Mouse (Mus musculus) regulatory T cell (primary cell): ENCODE data around the gene Parp16.

ENCODE experiments used
- in situ Hi-C: fragments of 300-600 bp; cut with MboI, MseI; formaldehyde crosslinking; loops from one replicate; pipeline ENCODE4 v1.15.1; 2025; ENCODE audit warnings: high pct_unique_total_duplicates

Gene Parp16

DNA sequence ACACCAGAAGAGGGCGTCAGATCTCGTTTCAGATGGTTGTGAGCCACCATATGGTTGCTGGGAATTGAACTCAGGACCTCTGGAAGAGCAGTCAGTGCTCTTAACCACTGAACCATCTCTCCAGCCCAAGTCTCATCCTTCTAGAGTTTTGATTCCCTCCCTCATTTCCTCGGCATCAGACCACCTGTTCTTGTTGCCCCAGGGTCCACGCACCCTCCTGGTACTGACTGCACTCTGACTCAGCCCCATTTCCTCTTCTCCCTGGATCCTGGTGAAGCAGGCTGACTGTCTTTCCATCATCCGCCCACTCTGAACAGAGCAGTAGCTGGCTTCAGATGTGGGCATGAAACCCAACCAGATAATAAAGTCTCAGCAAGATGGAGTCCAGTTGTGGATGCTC is 46.8 kb downstream of the Parp16 start:
- in situ Hi-C loops, result loop anchor here (10.0 kb wide), 1 partner anchor 1737 kb away; no protein-coding TSS in a partner anchor

DNA sequence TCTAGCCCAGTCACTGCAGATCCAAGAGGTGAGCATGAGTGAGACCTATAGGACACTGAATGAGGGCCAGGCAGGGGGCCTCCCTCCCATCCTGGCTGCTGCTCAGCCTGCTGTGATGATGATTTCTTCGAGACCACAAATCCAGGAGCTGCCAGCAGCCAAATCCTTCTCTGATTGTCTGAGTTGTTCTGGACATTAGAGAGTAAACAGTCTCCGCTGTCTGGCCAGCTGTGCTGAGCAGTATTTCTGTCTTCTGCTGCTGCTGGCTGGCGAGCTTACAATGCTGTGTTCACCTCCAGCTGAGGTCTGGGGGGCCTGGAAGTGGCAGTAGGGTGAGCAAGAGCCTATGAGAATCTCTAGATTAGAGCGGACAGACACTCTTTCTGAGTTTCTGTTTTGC is 48.1 kb downstream of the Parp16 start:
- in situ Hi-C loops, result loop anchor here (10.0 kb wide), 1 partner anchor 1738 kb away; no protein-coding TSS in a partner anchor

- in situ Hi-C loops, result loop anchor here (10.0 kb wide), 1 partner anchor 1739 kb away; no protein-coding TSS in a partner anchor
These were observed 49.1 kb downstream of the Parp16 start for GRCm38 (mm10) chr9:65244036-65244806.

GRCm38 (mm10) chr9:65247502-65248376 is 52.6 kb downstream of the Parp16 start:
- in situ Hi-C loops, result loop anchor here (10.0 kb wide), 1 partner anchor 1743 kb away; no protein-coding TSS in a partner anchor

- in situ Hi-C loops, result loop anchor here (10.0 kb wide), 1 partner anchor 1744 kb away; no protein-coding TSS in a partner anchor
These were observed 53.2 kb downstream of the Parp16 start for GRCm38 (mm10) chr9:65248377-65248690.

- in situ Hi-C loops, result no loop called here
These were observed 56.9 kb downstream of the Parp16 start for GRCm38 (mm10) chr9:65252026-65252425.

GRCm38 (mm10) chr9:65255906-65256600 is 60.9 kb downstream of the Parp16 start:
- in situ Hi-C loops, result no loop called here

GRCm38 (mm10) chr9:65257218-65257910 is 62.2 kb downstream of the Parp16 start:
- in situ Hi-C loops, result no loop called here

- in situ Hi-C loops, result no loop called here
These were observed 64.2 kb downstream of the Parp16 start for GRCm38 (mm10) chr9:65259366-65259765.

GRCm38 (mm10) chr9:65261591-65262230 is 66.6 kb downstream of the Parp16 start:
- in situ Hi-C loops, result no loop called here

GRCm38 (mm10) chr9:65262641-65263120 is 67.5 kb downstream of the Parp16 start:
- in situ Hi-C loops, result no loop called here

- in situ Hi-C loops, result no loop called here
These were observed 69.8 kb downstream of the Parp16 start, which contains the start of gene Cilp for GRCm38 (mm10) chr9:65264959-65265358. TSS of gene Cilp (plus strand) at chr9:65265180.

GRCm38 (mm10) chr9:65267742-65268515 is 72.8 kb downstream of the Parp16 start:
- in situ Hi-C loops, result no loop called here

DNA sequence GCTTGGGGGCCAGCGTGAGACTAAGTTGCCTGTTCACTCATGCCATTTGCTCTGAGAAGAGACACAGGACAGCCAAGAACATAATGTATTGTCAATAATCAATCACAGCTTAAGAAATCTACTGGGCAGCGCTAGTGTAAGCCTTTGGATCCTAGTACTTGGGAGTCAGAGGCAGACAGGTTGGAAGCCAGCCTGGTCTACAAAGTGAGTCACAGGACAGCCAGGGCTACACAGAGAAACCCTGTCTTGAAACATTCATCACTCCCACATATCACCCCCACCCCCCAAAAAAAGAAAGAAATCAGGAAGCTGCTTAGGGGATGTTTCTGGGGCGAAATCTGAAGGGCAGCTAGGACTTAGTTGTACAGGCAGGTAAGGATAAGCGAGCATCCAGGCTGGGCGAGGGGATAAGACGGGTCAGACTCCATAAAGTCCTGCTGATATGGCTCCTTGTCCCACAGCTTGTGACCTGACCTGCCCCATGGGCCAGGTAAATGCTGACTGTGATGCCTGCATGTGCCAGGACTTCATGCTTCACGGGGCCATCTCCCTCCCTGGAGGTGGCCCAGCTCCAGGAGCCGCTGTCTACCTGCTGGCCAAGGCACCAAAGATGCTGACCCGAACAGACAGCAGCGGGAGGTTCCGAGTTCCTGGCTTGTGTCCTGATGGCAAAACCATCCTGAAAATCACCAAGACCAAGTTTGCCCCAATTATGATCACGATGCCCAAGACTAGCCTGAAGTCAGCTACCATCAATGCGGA is 78.1 kb downstream of the Parp16 start:
- in situ Hi-C loops, result loop anchor here (10.0 kb wide), 1 partner anchor 48 kb away; no protein-coding TSS in a partner anchor

DNA sequence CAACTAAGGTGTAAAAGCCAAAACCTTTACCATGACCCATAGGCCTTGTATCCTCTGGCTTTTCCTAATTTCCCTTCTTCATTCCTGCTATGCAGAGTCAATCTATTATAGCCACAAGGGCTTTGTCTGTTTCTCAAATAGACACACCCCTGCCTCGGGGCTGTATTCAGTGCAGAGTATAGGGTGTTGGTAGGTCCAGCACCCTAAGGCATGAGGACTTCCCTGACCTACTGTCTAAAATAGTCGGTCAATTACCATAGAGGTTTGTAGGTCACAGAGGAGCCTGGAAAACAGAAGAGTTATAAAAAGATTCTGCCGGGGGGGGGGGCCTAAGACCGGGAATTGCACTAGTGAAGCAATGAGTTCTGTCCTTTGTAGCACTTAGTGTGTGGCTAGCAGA is 78.7 kb downstream of the Parp16 start:
- in situ Hi-C loops, result loop anchor here (10.0 kb wide), 1 partner anchor 49 kb away; no protein-coding TSS in a partner anchor

GRCm38 (mm10) chr9:65274851-65275250 is 79.7 kb downstream of the Parp16 start:
- in situ Hi-C loops, result loop anchor here (10.0 kb wide), 1 partner anchor 50 kb away; no protein-coding TSS in a partner anchor

DNA sequence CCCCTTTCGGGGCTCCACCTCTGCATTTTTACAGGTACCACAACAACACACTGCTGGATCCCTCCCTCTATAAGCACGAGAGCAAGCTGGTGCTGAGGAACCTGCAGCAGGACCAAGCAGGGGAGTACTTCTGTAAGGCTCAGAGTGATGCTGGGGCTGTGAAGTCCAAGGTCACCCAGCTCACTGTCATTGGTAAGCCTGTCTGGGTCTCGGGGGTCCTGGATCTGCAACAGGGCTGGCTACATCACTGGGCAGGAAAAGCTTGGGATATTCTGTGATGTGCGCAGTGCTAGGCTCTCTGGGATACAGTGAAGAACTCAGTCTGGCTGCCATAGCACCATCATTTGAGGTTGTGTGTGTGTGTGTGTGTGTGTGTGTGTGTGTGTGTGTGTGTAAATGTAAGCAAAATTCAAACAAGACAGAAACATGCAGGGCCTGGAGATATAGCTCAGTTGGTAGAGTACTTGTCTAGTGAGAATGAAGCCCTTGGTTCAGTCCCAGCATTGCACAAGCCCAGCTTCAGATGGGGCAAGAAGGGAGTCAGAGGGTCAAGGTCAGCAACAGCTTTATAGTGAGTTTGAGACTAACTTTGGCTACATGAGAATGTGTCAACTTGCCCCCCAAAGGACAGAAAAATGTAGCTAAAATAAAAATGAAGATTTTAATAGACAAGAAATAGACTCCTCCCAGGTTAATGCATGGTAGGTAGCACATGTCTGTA is 80.8 kb downstream of the Parp16 start:
- in situ Hi-C loops, result loop anchor here (10.0 kb wide), 1 partner anchor 51 kb away; no protein-coding TSS in a partner anchor
